In genomic region chr14:16144299-16144698, GRCm38 (mm10) we compare ENCODE assay signal across 17 mouse cellular contexts.
"Had no signal": no experiment of that assay in that cellular context is flagged by ENCODE, and none has a peak within 500 bp of the region (broad histone marks: within the 10 kb centered on the region; RNA-seq: fewer than 3 reads in every experiment).

No protein-coding gene starts in this region.

- DNase-seq: gastrocnemius, adult 2 months; gastrocnemius, postnatal 10 days; gastrocnemius, postnatal 25 days; heart, adult 18-20 months; heart, postnatal 10 days; heart, postnatal 4 days; kidney, adult 18-20 months; kidney, adult 8-10 months; kidney, postnatal 10 days; kidney, postnatal 25 days; kidney, postnatal 4 days; liver; liver, embryonic 13.5 days had no signal

- ATAC-seq: hindbrain, embryonic 16.5 days; inflammation-experienced regulatory T-cells, adult 6 months; intestine, embryonic 15.5 days; intestine, postnatal 0 days had no signal
